Mouse (Mus musculus) spleen, adult 2 months (tissue): ENCODE measurements around the gene Rab5b.

Experiments
- CTCF ChIP-seq: fragments of 200-500 bp; IDR thresholded peaks from 2 replicates; pipeline ENCODE4 v1.5.1; 2011; ENCODE audit warnings: mild to moderate bottlenecking, inconsistent platforms; ENCODE audit not compliant: insufficient read depth, insufficient read length, insufficient replicate concordance; ENCODE audit errors: extremely low read depth
- POLR2A ChIP-seq: fragments of 200-500 bp; IDR thresholded peaks from 2 replicates; pipeline ENCODE4 v1.6.1; 2011; ENCODE audit warnings: low read depth, low read length, inconsistent platforms

DNA sequence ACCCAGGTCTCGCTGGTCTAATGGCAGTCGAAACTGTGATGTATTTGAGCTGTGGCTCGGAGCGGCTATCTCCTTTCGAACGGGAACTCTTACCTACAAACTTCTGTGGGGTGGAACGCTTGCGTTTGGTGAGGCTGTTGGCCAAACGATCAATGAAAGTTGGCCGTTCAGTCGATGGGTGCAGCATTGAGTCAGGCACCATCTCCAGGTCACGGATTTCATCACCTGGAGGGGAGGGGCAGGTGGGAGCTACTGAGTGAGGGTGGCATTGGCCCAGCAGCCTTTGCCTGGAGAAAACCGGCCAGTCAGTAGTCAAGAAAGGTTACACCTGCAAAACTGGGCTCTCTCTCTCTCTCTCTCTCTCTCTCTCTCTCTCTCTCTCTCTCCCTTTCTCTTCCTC, 60.4 kb downstream of the Rab5b start:
- TF ChIP-seq CTCF (no peak), POLR2A (no peak)
